Mouse (Mus musculus): ENCODE data around the gene Gabrr2. TPM values are rescaled to one million over a fixed set of nuclear protein-coding genes. Genes with fewer than 3 reads are reported as not detected.

The Gabrr2 gene
- under 1 TPM; 0.62 to 0.81 TPM for total RNA-seq (2021)
- long read RNA-seq, result 0 reads

GRCm38 (mm10) chr4:33062981-33063380 lies at the start of gene Gabrr2:
Gene Gabrr2, plus strand, starts transcription at chr4:33062999.
- DNase-seq (ENCODE audit: low spot score in 2 of 2), result no peak

GRCm38 (mm10) chr4:33018361-33018999 lies 44.3 kb upstream of the Gabrr2 start:
- DNase-seq (ENCODE audit: low spot score in 2 of 2), result peak; percentile 78 to 96

- DNase-seq (ENCODE audit: low spot score in 2 of 2), result no peak
Measured at GRCm38 (mm10) chr4:33024420-33024819, 38.4 kb upstream of the Gabrr2 start.

- DNase-seq (ENCODE audit: low spot score in 2 of 2), result no peak
Measured at GRCm38 (mm10) chr4:33029104-33029503, 33.7 kb upstream of the Gabrr2 start.

GRCm38 (mm10) chr4:33030264-33031194 lies 32.3 kb upstream of the Gabrr2 start:
- peak in 1 of 2 experiments; percentile 25 for DNase-seq (ENCODE audit: low spot score in 2 of 2)

GRCm38 (mm10) chr4:33031195-33031960 lies 31.4 kb upstream of the Gabrr2 start, which contains the start of gene Ube2j1:
Gene Ube2j1, plus strand, starts transcription at chr4:33031416.
- peak; percentile 83 to 88 for DNase-seq (ENCODE audit: low spot score in 2 of 2)

- no peak for DNase-seq (ENCODE audit: low spot score in 2 of 2)
Measured at GRCm38 (mm10) chr4:33032045-33032444, 30.8 kb upstream of the Gabrr2 start.

GRCm38 (mm10) chr4:33033515-33033914 lies 29.3 kb upstream of the Gabrr2 start:
- no peak for DNase-seq (ENCODE audit: low spot score in 2 of 2)

- no peak for DNase-seq (ENCODE audit: low spot score in 2 of 2)
Measured at GRCm38 (mm10) chr4:33039826-33040225, 23.0 kb upstream of the Gabrr2 start.

- DNase-seq (ENCODE audit: low spot score in 2 of 2), result no peak
Measured at GRCm38 (mm10) chr4:33049601-33050000, 13.2 kb upstream of the Gabrr2 start.

- DNase-seq (ENCODE audit: low spot score in 2 of 2), result peak; percentile 48 to 78
Measured at GRCm38 (mm10) chr4:33052055-33052454, 10.7 kb upstream of the Gabrr2 start.

- no peak for DNase-seq (ENCODE audit: low spot score in 2 of 2)
Measured at GRCm38 (mm10) chr4:33052650-33053049, 10.1 kb upstream of the Gabrr2 start.

- no peak for DNase-seq (ENCODE audit: low spot score in 2 of 2)
Measured at GRCm38 (mm10) chr4:33054426-33054825, 8.4 kb upstream of the Gabrr2 start.

- no peak for DNase-seq (ENCODE audit: low spot score in 2 of 2)
Measured at GRCm38 (mm10) chr4:33056317-33056716, 6.5 kb upstream of the Gabrr2 start.

- DNase-seq (ENCODE audit: low spot score in 2 of 2), result peak; percentile 48 to 84
Measured at GRCm38 (mm10) chr4:33057890-33058687, 4.7 kb upstream of the Gabrr2 start.

GRCm38 (mm10) chr4:33061158-33061557 lies 1.6 kb upstream of the Gabrr2 start:
- DNase-seq (ENCODE audit: low spot score in 2 of 2), result no peak

GRCm38 (mm10) chr4:33064986-33065385 lies 2.2 kb downstream of the Gabrr2 start:
- no peak for DNase-seq (ENCODE audit: low spot score in 2 of 2)

GRCm38 (mm10) chr4:33066223-33066960 lies 3.6 kb downstream of the Gabrr2 start:
- no peak for DNase-seq (ENCODE audit: low spot score in 2 of 2)

- no peak for DNase-seq (ENCODE audit: low spot score in 2 of 2)
Measured at GRCm38 (mm10) chr4:33067331-33067730, 4.5 kb downstream of the Gabrr2 start.

- DNase-seq (ENCODE audit: low spot score in 2 of 2), result no peak
Measured at GRCm38 (mm10) chr4:33067826-33068225, 5.0 kb downstream of the Gabrr2 start.
